Mouse (Mus musculus) ES-E14 (cell line): ENCODE data around the gene Mllt10.

Source experiments
- CHD2 ChIP-seq: IDR thresholded peaks from 2 replicates; pipeline ENCODE4 v1.6.1; 2014; ENCODE audit warnings: mild to moderate bottlenecking, low read depth, low read length, inconsistent platforms
- HCFC1 ChIP-seq: IDR thresholded peaks from 2 replicates; pipeline ENCODE4 v1.6.1; 2012; ENCODE audit warnings: low read length, inconsistent platforms, borderline replicate concordance; ENCODE audit not compliant: insufficient read depth
- MAFK ChIP-seq: IDR thresholded peaks from 2 replicates; pipeline ENCODE4 v1.6.1; 2014; ENCODE audit warnings: mild to moderate bottlenecking, low read depth, low read length, inconsistent platforms; ENCODE audit not compliant: insufficient read depth
- ZNF384 ChIP-seq: IDR thresholded peaks from 2 replicates; pipeline ENCODE4 v1.6.1; 2012; ENCODE audit warnings: low read depth, low read length, inconsistent platforms

DNA sequence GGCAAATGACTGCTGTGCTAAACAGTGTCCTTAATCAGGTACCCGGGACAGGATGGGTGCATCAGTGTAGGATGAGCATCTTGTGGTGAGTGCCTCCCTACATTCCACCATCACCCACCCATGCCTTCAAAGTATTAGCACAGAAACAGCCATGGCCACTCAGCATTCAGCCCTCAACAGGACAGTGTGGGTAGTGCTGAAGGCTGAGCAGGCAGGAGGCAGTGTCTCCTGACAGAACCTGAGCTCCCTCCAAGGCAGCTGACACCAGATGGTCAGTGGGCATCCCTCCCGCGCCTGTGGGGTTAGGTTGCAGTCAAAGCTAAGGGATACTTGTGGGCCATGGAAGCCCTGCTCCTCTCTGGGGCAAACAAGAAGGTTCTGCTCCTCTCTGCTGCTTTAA, 162.8 kb downstream of the Mllt10 start:
- TF ChIP-seq ZNF384: no peak
- TF ChIP-seq HCFC1: no peak
- TF ChIP-seq CHD2: no peak
- TF ChIP-seq MAFK: no peak
